Mouse (Mus musculus) lung, postnatal 36 days (tissue): ENCODE results near the gene Akt1s1.
A peak's percentile ranks its signal among the peaks of the same experiment; 100 is the strongest.

ENCODE experiments used
- DNase-seq: peaks from one replicate; pipeline ENCODE4 v3.0.0; 2022; ENCODE audit warnings: mixed read lengths

Akt1s1 gene

DNA sequence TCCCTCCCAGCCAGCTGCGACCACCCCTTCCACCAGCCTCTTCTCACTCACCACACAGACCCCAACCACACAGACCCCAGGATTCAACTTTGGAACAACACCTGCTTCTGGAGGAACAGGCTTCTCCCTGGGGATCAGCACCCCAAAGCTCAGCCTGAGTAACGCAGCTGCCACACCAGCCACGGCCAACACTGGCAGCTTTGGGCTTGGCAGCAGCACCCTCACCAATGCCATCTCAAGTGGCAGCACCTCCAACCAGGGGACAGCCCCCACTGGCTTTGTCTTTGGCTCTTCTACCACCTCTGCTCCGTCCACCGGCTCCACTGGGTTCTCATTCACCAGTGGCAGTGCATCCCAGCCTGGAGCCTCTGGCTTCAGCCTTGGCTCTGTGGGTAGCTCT, 20.1 kb upstream of the Akt1s1 start:
- no peak for DNase-seq

DNA sequence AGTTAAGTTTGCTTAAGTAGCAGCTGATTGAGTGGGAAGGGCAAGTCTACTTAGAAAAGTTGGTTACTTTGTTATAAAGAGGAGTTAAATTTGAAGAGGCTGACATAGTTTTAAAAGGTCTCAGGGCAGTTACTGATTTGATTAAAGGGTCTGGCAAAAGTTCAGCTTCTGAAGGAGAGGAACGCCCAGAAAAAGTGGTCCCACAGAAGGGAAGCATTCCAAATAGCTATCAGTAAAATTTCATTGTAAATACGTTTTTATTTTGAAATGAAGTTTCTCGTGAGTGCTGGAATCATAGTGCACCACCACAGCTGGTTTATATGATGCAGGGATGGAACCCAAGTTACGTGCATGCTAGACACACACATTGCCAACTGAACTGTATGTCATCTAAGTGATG, 16.0 kb upstream of the Akt1s1 start:
- DNase-seq: no peak

DNA sequence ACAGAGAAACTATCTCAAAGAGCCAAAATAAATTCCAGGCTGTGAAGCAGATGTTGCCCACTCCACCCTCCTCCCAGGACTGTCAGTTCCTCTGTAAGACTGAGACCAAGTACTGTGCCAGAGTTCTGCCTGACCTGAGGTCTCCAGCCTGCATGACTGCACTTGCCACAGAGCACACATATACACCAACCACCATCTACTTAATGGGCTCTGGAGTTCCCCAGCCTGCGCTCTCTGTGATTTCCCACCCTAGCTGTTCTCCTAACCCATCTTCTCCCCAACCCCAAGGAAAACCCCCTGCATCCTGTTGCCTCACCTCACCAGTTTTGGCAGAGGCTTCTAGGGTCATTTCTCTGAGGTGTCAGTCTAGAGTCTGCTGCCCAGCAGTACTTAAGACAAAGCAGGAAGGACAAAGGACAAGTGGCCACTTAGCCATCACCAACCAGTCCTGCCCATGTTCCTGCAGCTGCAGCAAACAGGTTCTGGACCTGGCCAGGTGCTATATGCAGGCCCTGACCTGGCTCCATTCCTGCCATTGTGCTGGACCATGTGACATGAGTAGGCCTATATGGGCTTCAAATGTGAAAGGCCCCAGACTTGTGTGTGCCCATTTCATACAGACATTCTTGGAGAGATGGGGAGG, 13.3 kb upstream of the Akt1s1 start:
- peak; percentile 62 for DNase-seq

DNA sequence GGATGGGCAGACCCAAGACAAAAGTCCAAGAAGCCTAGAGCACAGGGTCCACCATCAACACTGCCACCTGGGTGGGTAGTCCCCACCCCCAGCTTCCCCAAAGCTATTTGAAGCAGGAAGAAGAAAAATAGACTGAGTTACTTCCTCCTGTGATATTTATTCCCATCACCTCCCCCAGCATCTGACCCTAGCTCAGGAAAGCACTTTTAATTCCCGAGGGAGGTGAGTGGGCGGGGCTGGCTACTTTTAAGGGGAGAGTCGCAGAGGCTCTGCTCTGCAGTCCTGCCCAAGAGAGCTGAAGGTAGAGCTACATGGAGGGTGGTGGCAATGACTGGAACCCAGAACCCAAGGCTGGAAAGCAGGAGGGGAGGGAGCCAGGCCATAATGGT, 12.8 kb upstream of the Akt1s1 start:
- peak; percentile 53 for DNase-seq

DNA sequence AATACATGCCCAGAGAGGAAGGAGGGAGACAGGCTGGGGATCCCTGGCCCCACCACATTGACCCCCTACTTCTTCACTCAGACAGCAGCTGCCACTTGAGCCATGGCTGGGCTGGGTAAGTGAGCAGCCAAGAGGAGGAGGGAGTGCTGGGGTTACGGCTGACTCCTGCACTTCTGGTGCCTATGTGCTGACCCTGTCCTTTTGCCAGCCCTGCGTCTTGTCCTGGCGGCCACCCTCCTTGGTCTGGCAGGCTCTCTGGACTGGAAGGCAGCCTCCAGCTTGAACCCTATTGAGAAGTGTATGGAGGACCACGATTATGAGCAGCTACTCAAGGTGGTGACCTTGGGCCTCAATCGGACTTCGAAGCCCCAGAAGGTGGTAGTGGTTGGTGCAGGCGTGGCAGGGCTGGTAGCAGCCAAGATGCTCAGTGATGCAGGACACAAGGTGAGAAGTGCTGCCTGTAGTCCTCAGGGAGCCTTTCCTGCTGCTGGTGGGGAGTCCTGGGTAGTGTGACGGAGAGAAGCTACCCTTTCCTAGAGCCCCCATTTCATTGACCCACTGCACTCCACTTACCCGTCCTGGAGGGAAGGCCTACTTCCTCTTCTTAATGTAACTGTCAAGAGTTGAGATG, 12.3 kb upstream of the Akt1s1 start:
- DNase-seq: no peak

DNA sequence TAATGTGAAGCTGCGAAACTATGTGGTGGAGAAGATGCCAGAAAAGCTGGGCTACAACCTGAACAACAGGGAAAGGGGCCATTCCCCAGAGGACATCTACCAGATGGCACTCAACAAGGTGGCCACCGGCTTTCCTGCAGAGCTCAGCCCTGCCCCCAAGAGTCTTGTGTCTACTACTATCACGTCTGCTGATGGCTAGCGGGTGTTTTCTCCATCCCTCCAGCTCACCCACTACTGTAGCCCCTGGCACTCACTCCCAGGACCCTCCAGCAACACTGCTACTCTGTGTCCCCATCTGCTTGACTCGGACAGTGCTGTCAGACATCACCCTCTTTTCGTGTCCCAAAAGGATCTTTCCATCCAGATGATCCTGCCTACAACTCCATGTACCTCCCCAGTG, 10.7 kb upstream of the Akt1s1 start:
- DNase-seq: no peak

DNA sequence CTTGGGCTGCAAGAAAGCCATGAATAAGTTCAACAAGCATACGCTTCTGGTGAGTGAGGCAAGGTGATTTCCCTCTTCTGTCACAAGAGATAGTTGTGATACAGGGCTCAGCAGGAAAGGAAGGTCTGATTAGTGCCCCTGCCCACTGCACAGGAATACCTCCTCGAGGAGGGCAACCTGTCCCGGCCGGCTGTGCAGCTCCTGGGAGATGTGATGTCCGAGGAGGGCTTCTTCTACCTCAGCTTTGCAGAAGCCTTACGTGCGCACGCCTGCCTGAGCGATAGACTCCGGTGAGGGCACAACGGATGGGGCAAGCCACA, 9.7 kb upstream of the Akt1s1 start:
- no peak for DNase-seq

DNA sequence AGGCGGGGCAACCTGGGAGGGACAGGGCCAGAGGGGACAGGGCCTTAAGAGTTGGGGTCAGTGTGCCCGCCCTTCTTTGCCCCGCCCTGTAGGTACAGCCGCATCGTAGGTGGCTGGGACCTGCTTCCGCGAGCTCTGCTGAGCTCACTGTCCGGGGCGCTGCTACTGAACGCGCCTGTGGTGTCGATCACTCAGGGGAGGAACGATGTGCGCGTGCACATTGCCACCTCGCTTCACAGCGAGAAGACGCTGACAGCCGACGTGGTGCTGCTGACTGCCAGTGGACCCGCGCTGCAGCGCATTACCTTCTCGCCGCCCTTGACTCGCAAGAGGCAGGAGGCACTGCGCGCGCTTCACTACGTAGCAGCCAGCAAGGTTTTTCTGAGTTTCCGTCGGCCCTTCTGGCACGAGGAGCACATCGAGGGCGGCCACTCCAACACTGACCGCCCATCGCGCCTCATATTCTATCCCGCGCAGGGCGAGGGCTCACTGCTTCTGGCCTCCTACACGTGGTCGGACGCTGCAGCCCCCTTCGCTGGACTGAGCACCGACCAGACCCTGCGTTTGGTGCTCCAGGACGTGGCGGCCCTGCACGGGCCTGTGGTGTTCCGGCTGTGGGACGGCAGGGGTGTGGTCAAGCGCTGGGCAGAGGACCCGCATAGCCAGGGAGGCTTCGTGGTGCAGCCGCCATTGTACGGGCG, 9.2 kb upstream of the Akt1s1 start:
- DNase-seq: peak; percentile 47

DNA sequence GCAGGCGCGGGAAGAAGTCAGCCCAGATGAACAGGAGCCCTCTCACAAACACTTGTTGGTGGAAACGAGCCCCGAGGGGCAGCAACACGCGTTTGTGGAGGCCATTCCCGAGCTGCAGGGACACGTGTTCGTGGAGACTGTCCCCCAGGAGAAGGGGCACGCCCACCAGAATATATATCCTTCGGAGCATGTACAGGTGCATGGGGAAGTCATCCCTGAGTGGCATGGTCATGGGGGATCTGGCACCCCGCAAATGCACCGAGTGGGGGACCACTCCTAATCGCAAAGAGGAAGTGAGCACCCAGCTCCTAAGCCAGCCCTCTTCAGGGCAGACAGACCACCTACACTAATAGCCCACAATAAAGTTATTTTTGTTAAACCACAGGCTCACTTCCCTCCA, 8.4 kb upstream of the Akt1s1 start:
- DNase-seq: no peak

DNA sequence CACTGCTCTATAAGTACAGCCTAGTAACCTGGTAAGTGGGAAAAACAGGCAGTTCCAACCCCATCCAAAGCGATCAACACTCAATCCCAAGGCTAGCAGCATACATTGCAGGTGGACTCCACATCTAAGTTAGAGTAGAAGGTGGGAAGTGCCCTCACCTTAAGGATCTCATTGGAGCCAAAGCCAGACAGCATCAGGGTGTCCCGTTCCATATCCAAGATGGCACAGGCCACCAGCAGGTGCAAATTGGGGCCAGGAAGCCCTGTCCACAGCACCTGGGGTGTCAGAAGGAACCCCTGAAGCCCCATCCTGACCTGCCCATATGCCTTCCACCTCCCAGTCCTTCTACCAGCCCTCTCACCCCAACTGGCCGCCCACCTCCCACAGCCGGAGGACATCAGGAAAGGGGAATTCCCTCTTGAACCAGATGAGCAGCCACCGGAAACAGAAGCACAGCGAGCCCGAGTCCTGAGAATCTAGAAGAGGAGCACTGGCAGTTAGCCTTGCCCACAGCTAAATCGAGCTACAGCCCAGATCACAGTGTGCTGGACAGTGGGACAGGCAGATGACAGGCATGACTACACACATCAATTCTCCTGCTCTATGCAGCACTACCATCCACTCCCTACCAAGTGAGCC, 6.8 kb upstream of the Akt1s1 start:
- no peak for DNase-seq

DNA sequence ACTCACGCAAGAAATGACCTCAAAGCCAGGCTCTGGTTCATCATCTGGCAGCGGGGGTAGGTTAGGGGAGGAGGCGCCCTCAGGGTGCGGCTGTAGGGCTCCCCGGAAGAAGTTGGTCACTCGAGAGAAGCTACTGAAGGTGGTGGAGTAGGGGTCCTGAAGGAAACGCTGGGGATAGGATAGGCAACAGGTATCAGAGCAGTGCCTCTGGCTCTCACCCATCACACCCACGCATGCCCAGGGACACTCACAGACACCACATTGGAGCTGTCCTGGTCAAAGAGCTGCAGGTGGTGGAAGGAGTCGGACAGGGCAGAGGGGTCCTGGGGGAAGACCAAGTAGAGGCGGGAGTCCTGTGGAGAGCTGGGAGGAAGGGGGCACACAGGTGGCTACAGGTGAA, 3.8 kb upstream of the Akt1s1 start:
- DNase-seq: no peak

DNA sequence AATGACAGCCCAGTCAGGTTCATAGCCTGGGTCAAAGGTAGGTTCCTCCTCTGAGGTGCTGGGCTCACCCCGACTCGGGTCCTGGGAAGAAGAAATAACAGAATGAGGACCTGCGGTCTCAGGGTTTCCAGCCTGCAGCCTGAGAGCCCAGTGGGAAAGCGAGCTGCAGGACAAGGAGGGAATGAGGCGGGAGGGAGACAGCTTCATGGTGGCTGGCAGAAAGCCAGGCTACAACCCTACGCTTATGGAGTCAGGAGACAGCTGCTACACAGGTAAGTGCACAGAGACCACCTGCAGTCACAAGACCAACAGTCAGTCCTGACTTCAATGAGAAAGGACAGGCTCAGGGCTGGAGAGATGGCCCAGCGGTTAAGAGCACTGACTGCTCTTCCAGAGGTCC, 2.0 kb upstream of the Akt1s1 start:
- no peak for DNase-seq

DNA sequence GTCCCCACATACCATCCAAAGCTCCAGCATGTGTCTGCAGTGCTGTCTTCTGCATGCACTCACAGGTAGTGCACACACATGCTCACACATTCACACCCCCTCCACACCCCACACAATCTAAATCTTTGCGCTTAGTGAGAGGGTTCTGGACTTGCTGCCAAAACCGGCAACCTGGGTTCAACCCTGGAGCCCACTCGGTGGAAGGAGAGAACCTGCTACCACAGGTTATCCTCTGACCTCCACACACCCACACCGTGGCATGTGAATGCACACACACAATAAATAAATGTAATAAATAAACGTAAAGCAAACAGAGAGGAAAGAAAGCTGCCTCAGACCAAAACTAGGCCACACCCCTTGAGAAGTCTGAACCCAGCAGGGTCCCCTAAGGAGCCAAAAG, 1.0 kb upstream of the Akt1s1 start:
- DNase-seq: no peak

DNA sequence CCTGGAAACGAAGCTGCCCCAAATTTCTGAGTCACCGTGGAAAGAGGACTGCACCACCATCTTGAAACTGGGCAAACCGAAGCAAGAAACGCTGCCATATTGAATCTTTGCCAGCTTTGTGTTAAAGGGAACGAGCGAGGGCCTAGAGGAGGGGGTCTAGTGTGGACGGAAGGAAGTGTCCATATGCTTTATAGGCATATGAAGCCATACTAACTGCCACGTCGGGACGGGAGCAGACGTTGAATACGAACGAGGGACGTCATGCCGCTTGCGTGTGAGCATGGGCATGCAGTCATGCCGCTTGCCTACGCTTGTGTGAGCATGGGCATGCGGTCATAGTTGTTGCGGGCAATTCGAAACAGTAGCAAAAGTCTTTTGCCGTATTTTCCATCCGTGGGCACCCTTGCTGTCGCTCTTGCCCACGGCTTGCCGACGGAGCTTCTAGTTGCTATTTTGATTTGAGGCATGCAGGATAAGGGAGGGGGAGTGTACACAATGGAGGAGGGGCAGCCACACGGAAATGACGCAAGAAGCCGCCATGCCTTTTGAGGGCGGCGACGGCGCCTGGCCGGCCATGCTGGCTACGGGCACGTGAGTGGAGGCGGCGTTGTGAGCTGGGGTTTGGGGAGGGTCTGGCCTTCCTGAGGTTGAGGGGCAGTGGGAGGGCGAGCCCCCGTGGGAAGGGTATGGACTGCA, 773 bp downstream of the Akt1s1 start:
- peak; percentile 95 for DNase-seq

DNA sequence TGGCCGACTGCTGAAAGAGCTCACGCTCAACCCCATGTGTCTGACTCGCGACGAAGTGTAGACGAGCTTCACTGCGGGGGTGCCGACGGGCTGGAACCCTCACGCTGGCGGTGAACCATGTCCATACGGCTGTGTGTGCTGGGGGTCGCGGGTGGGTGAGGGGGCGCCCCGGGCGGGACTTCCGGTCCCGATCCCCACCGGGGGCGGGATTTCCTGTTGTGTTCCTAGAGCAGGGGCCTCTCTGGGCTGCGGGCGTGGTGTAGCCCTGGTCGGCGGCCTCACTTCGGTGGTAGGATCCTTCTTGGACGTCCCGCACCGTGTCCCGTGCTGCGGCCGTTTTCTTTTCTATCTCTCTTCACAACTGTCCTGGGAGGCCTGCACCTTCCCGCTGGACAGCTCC, 1.4 kb downstream of the Akt1s1 start:
- peak; percentile 80 for DNase-seq

DNA sequence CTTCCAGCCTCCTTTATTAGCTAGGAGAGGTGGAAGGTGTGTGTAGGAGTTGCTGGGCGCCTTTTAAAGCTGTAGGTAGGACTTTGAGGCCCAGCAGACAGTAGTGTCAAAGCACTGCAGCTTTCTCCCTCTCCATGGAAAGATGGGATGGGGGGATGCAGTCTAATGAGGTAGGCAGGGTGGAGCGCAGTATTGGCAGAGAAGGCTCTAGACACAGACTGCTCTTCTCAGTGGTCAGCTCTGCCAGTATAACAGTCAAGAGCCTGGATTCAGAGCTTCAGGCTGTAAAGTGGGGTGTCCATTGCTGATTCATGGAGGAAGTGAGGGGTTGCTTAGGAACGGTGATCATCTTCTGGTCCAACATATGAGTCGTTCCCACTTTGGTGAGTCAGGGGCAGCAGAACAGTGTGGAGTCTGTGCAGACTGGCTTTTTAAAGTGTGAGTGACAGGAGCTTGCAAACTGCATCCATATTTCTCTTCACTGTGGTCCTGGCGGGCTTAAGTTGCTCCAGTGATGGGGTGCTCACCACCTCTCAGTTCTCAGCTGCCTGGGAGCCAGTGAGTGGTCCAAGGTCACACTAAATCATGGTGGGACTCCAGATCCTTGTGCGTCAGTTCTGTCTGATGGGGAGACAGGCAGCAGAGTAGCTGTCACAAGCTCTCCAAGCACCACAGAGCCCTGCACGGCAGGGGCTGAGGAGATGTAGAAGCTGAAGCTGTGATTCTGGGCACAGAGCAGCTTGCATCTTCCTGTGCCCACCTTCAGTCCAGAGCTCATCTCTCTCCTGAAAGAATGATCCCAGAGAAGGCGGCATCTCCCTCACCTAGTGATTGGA, 2.2 kb downstream of the Akt1s1 start:
- no peak for DNase-seq

DNA sequence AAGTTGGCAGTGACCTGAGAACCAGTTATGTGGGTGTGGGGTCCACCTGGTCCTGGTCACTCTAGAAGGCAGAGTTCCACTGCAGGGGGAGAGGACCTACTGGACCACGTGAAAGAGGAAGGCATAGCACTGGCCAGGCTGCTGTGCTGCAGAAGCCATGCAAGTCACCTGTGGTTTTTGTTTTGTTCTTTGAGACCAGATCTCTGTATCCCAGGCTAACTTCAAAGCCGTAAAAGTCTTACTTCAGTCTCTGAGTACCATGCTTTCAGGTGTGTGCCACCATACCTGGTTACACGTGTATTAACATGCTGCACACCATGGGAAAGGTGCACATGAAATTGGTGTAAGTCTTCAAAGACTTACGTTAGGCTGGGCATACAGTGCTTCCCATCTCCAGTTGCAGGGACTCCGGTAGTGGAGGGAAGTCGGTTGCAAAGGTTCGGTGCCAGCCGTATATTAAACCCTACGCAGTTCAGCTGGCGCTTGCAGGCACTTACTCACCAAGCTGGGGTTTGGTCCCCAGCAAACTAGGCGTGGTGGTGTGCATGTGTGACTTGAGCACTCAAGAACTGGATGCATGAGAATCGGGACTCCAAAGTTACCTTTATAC, 2.9 kb downstream of the Akt1s1 start:
- DNase-seq: no peak

DNA sequence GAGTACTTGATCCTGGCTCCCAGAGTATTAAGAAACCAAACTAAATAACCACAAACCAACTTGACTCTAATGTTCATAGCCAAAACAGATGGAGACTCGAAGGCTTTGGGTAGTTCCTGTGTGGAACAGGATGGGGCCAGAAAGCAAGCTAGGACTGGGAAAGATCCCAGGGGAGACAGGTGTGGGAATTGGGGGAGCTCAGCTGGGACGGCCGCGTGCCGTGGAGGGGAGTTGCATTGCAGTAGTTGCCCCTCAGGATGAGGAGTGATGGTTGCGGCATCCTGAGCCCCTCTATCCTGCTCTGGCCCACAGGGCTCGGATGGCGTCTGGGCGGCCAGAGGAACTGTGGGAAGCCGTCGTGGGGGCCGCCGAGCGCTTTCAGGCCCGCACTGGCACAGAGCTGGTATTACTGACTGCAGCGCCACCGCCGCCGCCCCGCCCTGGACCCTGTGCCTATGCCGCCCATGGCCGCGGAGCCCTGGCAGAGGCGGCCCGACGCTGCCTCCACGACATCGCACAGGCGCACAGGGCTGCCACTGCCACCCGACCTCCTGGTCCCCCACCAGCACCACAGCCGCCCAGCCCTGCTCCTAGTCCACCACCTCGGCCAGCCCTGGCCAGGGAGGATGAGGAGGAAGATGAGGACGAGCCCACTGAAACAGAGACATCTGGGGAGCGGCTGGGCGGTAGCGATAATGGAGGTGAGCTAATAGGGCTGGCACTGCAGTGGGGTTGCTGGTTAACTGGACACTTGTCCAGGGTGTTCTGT, 3.7 kb downstream of the Akt1s1 start:
- no peak for DNase-seq

DNA sequence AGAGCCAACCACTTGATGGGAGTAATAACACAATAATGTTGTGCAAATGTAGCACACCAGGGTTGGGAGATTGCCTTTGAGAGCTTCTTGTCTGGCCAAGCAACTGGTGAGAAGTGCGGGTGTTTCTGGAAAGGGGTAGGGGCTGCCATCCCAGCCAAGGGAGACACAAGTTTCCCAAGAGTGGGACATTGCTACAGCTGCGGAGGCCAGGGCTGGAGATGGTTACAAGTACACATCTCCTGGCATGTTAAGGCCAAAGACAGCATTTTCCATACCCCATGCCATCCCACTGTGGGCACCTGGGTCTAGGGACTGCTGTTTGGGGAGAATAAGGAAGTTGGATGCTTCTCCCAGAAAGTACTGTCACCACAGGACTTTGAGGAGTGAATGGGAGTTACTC, 4.3 kb downstream of the Akt1s1 start:
- no peak for DNase-seq

DNA sequence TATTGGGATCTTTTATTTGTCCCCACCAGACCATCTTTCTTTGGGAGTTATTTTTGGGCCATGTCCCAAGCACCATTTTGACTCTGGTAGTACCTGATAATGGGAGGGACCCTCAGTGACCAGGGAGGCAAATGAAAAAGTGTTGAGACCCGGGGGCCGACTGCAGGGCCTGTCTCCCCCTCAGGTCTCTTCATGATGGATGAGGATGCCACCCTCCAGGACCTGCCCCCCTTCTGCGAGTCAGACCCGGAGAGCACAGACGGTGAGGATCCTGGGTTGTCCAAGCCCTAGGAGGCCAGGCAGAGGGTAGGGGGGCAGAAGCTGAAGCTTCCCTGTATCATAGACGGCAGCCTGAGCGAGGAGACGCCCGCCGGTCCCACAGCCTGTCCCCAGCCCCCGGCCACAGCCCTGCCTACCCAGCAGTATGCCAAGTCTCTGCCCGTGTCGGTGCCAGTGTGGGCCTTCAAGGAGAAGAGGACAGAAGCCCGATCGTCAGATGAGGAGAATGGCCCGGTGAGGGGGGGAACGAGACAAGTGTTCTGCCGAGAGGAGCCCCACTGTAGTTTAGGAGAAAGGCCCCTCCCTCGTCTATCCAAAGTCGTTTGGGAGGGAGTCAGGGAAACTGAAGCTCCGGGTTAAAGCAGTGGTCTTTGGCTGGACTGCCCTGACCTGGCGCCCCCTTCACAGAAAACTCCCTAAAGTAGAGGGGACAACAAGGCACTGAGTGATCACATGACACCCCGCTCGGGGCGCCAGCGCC, 5.0 kb downstream of the Akt1s1 start:
- no peak for DNase-seq
